Mouse (Mus musculus) stomach, postnatal 0 days (tissue): ENCODE results near the gene Skida1.

Experiments
- CTCF ChIP-seq: IDR thresholded peaks from 2 replicates; pipeline ENCODE4 v1.5.1; 2016; ENCODE audit warnings: antibody characterized with exemption, low read depth, mild to moderate bottlenecking, moderate library complexity
- EP300 ChIP-seq: optimal IDR thresholded peaks from 2 replicates; pipeline ENCODE3; 2016; ENCODE audit warnings: antibody characterized with exemption

DNA sequence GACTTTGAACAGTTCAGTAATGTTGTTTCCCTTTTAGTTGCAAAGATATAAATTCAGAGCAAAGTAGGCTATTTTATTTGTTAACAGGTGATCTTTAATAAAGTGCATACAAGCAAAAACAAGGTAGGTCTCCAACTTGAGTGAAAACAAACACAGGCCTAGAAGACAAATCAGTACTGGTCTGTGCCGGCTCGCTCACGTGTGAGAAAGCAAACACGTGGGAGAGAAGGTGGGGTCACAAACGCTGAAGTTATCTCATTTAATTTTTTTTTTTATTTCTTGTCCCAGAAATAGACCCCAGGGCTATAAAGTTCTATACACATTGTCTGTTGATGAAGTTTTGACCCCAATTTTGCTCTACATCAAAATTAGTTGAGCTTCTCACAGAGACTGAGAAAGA is 23.7 kb downstream of the Skida1 start:
- no peak for TF ChIP-seq CTCF
- TF ChIP-seq EP300, result no peak
